Mouse (Mus musculus): ENCODE data around the gene Perm1. TPM values are rescaled to one million over a fixed set of nuclear protein-coding genes. Genes with fewer than 3 reads are reported as not detected.

Perm1 gene
- polyA plus RNA-seq, 2 experiments = 0.25 to 1.2 TPM

- H3K36me3 ChIP-seq (ENCODE audit: control insufficient read depth, insufficient read depth, low read length) = peaks cover 44% of the 10 kb centered on the region
- ATAC-seq (ENCODE audit: low FRiP score, low read depth) (peak; percentile 42), DNase-seq (ENCODE audit: low spot score) (peak; percentile 23)
- H3K27me3 ChIP-seq (ENCODE audit: control insufficient read depth, insufficient read depth, low read length) = no peaks in the 10 kb centered on the region
- WGBS = 31% methylated on average over 6 of the region's 6 CpGs
- no peaks in the 10 kb centered on the region for H3K9me3 ChIP-seq (ENCODE audit: control insufficient read depth, low read length)
- peak overlapping the region; percentile 34; the same call in 1 of the 2 replicates for H3K27ac ChIP-seq (replicated peaks; ENCODE audit: low read depth, low read length)
- H3K4me1 ChIP-seq (ENCODE audit: control insufficient read depth, insufficient read depth, low read length) = peaks cover 34% of the 10 kb centered on the region
- no peak for TF ChIP-seq POLR2A (IDR thresholded peaks at IDR 0.05; ENCODE audit: borderline replicate concordance, extremely low read depth, insufficient read depth, insufficient read length)
- H3K9ac ChIP-seq (ENCODE audit: low read depth, low read length, severe bottlenecking) = no peak overlapping the region
- H3K4me3 ChIP-seq (replicated peaks; ENCODE audit: low read length) = no peak overlapping the region
- no peak overlapping the region for H3K4me2 ChIP-seq (replicated peaks; ENCODE audit: low read depth, low read length, severe bottlenecking)
These were observed 26.8 kb upstream of the Perm1 start for GRCm38 (mm10) chr4:156188811-156189323.

GRCm38 (mm10) chr4:156192421-156193199 lies 23.1 kb upstream of the Perm1 start:
- no peak overlapping the region for H3K9ac ChIP-seq (ENCODE audit: low read depth, low read length, severe bottlenecking)

GRCm38 (mm10) chr4:156193200-156193590 lies 22.5 kb upstream of the Perm1 start:
- no peaks in the 10 kb centered on the region for H3K9me3 ChIP-seq (ENCODE audit: control insufficient read depth, low read length)
- 8% methylated on average over 2 of the region's 2 CpGs for WGBS
- H3K4me3 ChIP-seq (replicated peaks; ENCODE audit: low read length) = no peak overlapping the region
- H3K27me3 ChIP-seq (ENCODE audit: control insufficient read depth, insufficient read depth, low read length) = no peaks in the 10 kb centered on the region; the same call in 1 of the 2 replicates
- ATAC-seq (ENCODE audit: low FRiP score, low read depth) (no peak), DNase-seq (ENCODE audit: low spot score) (no peak)
- H3K27ac ChIP-seq (replicated peaks; ENCODE audit: low read depth, low read length) = no peak overlapping the region
- H3K9ac ChIP-seq (ENCODE audit: low read depth, low read length, severe bottlenecking) = no peak overlapping the region
- peaks cover 41% of the 10 kb centered on the region for H3K36me3 ChIP-seq (ENCODE audit: control insufficient read depth, insufficient read depth, low read length)
- no peak overlapping the region for H3K4me2 ChIP-seq (replicated peaks; ENCODE audit: low read depth, low read length, severe bottlenecking)
- peaks cover 38% of the 10 kb centered on the region for H3K4me1 ChIP-seq (ENCODE audit: control insufficient read depth, insufficient read depth, low read length)
- TF ChIP-seq POLR2A (IDR thresholded peaks at IDR 0.05; ENCODE audit: borderline replicate concordance, extremely low read depth, insufficient read depth, insufficient read length) = no peak

More at GRCm38 (mm10) chr4:156192421-156193199, 23.1 kb upstream of the Perm1 start:
- no peak for TF ChIP-seq POLR2A (IDR thresholded peaks at IDR 0.05; ENCODE audit: borderline replicate concordance, extremely low read depth, insufficient read depth, insufficient read length)
- Histone ChIP-seq H3K4me3 (replicated peaks; ENCODE audit: low read length) (no peak overlapping the region), H3K4me1 (ENCODE audit: control insufficient read depth, insufficient read depth, low read length) (peaks cover 40% of the 10 kb centered on the region), H3K9me3 (ENCODE audit: control insufficient read depth, low read length) (no peaks in the 10 kb centered on the region), H3K27ac (replicated peaks; ENCODE audit: low read depth, low read length) (no peak overlapping the region), H3K4me2 (replicated peaks; ENCODE audit: low read depth, low read length, severe bottlenecking) (no peak overlapping the region), H3K36me3 (ENCODE audit: control insufficient read depth, insufficient read depth, low read length) (peaks cover 41% of the 10 kb centered on the region), H3K27me3 (ENCODE audit: control insufficient read depth, insufficient read depth, low read length) (no peaks in the 10 kb centered on the region; the same call in 1 of the 2 replicates)
- WGBS = 41% methylated on average over 8 of the region's 8 CpGs
- no peak for DNase-seq (ENCODE audit: low spot score)
- ATAC-seq (ENCODE audit: low FRiP score, low read depth) = no peak

- no peak for TF ChIP-seq POLR2A (IDR thresholded peaks at IDR 0.05; ENCODE audit: borderline replicate concordance, extremely low read depth, insufficient read depth, insufficient read length)
- peaks cover 30% of the 10 kb centered on the region for H3K4me1 ChIP-seq (ENCODE audit: control insufficient read depth, insufficient read depth, low read length)
- no peak overlapping the region for H3K4me2 ChIP-seq (replicated peaks; ENCODE audit: low read depth, low read length, severe bottlenecking)
- H3K36me3 ChIP-seq (ENCODE audit: control insufficient read depth, insufficient read depth, low read length) = peaks cover 41% of the 10 kb centered on the region
- H3K9me3 ChIP-seq (ENCODE audit: control insufficient read depth, low read length) = no peaks in the 10 kb centered on the region
- ATAC-seq (ENCODE audit: low FRiP score, low read depth) (no peak), DNase-seq (ENCODE audit: low spot score) (no peak)
- no peak overlapping the region for H3K9ac ChIP-seq (ENCODE audit: low read depth, low read length, severe bottlenecking)
- 70% methylated on average over 5 of the region's 5 CpGs for WGBS
- no peak overlapping the region for H3K4me3 ChIP-seq (replicated peaks; ENCODE audit: low read length)
- H3K27me3 ChIP-seq (ENCODE audit: control insufficient read depth, insufficient read depth, low read length) = no peaks in the 10 kb centered on the region; the same call in 1 of the 2 replicates
- H3K27ac ChIP-seq (replicated peaks; ENCODE audit: low read depth, low read length) = no peak overlapping the region
These were observed 21.8 kb upstream of the Perm1 start for GRCm38 (mm10) chr4:156193906-156194305.

GRCm38 (mm10) chr4:156194346-156194745 lies 21.3 kb upstream of the Perm1 start:
- 46% methylated on average over 6 of the region's 6 CpGs for WGBS
- Histone ChIP-seq H3K4me2 (replicated peaks; ENCODE audit: low read depth, low read length, severe bottlenecking) (no peak overlapping the region), H3K4me1 (ENCODE audit: control insufficient read depth, insufficient read depth, low read length) (peaks cover 26% of the 10 kb centered on the region), H3K9me3 (ENCODE audit: control insufficient read depth, low read length) (no peaks in the 10 kb centered on the region), H3K9ac (ENCODE audit: low read depth, low read length, severe bottlenecking) (no peak overlapping the region), H3K27me3 (ENCODE audit: control insufficient read depth, insufficient read depth, low read length) (no peaks in the 10 kb centered on the region; the same call in 1 of the 2 replicates), H3K4me3 (replicated peaks; ENCODE audit: low read length) (no peak overlapping the region), H3K36me3 (ENCODE audit: control insufficient read depth, insufficient read depth, low read length) (peaks cover 41% of the 10 kb centered on the region), H3K27ac (replicated peaks; ENCODE audit: low read depth, low read length) (no peak overlapping the region)
- ATAC-seq (ENCODE audit: low FRiP score, low read depth) (no peak), DNase-seq (ENCODE audit: low spot score) (no peak)
- TF ChIP-seq POLR2A (IDR thresholded peaks at IDR 0.05; ENCODE audit: borderline replicate concordance, extremely low read depth, insufficient read depth, insufficient read length) = no peak
